Mouse (Mus musculus) mature B cell (primary cell): ENCODE data around the gene Qprt.

Source experiments
- in situ Hi-C: fragments of 300-500 bp; cut with MboI; formaldehyde crosslinking; loops from 2 replicates; pipeline ENCODE4 v1.14.3; 2019

Gene Qprt

DNA sequence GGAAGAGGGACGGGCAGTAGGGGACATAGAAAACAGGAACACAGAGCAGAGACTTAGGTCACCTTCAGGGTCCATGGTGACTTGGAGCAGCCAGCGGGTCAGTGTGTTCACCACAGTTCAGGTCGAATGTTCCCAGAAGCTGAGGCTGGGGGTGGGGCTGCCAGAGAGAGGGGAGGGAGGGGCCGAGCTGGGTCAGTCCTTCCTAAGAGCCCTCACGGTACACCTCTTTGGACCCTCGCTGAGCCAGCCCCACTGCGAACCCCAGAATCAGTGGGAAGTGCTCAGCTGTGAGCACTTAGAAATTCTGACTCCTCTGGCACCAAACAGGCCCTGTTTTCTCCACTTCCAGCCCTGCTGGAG lies at the start of gene Qprt:
Gene Qprt, minus strand, starts transcription at position 316 of the 360 bp plus-strand sequence.
- in situ Hi-C loops = no loop called here

DNA sequence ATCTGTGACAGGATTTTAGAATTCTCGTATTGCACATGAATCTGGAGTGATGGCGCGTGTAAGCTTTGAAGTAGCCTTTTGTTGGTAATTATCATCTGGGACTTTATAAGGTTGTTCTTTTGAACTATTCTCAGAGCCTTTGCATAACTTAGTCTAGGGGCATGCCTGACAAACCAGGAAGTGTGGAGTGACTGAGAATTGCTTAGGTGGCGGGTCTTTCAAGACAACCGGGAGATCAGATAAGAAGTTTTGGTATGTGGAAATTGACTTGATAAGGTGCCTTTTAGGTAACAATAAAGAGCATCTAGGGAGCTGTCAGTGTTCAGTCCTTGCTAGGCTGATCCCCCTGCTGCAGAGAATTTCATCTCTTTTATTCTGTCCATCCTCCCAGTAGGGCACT lies 44.5 kb upstream of the Qprt start:
- in situ Hi-C loops = no loop called here

DNA sequence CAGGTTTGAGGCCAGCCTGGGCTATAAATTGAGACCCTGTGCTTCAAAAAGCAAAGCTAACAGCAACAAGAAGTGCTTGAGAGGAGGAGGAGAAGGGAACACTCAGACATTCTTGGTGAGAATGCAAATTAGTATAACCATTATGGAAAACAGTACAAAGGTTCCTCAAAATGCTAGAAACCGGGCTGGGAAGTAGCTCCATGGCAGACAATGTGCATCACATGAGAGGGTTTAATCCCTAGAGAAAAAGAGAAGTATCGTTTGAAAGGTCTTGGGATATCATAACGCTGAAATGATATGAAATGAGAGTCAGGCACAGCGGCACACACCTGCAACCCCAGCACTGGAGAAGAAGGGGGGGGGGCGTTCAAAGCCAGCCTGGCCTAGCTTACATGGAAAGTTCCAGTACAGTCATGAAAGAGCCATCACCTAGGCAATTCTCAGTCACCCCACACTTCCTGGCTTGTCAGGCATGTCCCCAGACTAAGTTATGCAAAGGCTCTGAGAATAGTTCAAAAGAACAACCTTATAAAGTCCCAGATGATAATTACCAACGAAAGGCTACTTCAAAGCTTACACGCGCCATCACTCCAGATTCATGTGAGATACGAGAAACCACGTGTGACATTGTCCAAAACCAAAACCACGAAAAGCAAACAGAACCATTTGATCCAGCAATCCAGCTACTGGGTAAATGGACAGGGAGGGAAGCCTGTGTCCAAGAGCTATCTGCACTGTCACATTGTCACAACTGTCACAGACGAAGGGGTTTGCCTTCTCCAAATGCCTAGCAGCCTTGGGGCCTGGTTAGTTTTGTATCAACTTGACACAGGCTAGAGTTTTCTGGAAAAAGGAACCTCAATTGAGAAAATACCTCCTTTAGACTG lies 43.8 kb upstream of the Qprt start:
- in situ Hi-C loops = no loop called here

DNA sequence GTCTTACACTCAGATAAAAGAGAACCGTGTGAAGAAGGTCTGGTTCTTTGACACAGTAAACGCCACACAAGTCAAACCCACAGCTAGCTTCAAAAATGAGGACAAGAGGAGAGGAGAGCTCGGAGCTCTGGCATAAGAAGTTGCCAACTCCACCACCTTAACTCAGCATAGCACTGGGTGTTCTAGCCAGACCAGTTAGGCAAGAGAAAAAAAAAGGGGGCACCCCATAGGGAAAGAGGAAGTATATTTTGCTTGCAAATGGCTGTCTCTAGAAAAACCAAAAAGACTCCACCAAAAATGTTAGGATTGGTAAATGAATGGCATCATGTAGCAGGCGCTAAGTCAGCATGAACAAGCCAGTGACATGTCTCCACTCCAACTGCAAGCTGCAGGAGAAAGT lies 42.0 kb upstream of the Qprt start:
- in situ Hi-C loops = no loop called here

DNA sequence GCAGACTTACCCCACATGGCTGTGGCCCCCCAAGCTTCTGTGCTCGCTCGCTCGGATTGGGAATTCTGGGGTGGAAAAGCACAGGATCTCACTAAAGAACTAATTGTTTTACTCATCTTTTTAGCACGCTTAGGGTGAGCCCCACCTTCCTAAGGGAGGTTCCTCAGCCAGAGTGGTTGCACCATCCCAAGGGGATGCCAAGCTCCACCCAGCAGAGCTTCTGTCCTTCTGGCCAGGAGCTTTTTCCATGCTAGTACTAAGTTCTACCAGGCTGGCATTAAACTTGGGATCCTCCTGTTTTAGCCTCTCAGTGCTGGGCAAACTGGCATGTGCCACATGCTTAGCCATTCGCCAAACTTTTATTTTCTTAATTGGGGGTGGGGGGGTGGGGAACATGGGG lies 40.5 kb upstream of the Qprt start:
- in situ Hi-C loops = no loop called here

DNA sequence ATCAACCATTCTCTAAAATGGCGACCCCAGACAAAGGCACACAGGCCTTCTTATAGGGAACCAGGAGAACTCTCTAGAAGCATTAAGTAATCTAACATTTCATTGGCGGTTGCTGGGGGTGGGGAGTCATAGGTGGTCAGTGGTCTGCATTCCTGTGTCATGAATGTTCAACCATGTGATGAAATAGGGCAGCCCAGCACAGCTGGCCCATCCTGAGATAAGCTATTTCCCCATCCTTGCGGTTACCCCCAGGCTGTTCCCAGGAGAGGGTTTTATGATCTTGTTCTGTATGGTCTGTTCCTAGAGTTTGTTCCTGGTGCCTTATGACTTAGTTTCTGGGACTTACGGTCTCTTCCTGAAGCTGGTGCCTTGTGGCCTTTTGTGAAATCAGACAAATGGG lies 35.5 kb upstream of the Qprt start:
- in situ Hi-C loops = no loop called here

DNA sequence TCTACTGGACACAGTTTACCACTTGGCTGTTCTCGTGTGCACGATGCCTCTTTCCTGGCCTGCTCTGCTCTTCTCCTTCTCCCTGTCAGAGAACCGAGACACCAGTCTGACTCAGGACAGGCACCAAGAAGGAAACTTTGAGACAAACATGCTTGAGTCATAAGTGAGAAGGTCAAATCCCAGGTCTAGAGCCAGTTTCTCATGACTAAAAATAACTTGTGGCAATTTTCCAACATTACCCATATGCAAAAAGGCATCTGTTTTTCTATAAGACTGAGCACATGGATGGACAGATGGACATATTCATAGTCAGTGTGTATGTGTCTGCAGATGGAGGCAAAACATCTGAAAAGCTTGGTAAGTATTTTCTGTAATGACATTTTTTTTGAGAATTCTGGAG lies 31.5 kb upstream of the Qprt start:
- in situ Hi-C loops = no loop called here

DNA sequence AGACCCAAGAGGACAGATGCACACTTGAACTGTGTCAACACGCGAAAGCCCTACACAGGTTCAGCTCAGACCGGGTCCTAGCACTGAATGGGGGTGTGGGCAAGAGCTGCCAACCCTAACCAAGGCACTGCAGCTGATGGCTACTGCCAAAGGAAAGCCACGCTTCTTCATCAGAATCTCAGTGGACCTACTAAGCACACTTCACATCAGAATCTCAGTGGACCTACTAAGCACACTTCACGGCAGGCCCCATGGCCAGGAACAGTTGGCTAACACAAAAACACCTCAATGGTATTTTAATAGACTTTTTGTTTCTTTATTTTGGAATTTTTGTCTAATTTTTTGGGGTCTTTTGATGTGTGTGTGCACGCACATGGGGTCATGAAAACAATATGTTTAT lies 30.4 kb upstream of the Qprt start:
- in situ Hi-C loops = no loop called here

DNA sequence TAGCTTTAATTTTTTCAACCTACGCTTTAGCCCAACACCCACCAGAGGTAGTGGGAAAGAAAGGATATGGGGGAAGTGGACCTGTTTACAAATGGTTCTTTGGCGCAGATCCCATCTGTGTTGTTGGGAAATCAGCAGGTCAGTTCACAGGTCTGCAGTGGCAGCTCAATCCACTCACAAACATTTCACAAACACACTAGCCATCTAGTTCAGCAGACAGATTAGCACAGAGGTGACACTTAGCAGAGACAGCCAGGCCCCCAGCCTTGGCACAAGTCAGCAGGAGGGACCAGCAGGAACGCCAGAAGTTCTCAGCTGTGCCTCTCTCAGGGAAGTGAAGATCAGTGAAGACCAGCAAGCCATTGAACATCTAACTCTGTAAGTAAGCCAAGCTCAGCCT lies 25.9 kb upstream of the Qprt start:
- in situ Hi-C loops = no loop called here

DNA sequence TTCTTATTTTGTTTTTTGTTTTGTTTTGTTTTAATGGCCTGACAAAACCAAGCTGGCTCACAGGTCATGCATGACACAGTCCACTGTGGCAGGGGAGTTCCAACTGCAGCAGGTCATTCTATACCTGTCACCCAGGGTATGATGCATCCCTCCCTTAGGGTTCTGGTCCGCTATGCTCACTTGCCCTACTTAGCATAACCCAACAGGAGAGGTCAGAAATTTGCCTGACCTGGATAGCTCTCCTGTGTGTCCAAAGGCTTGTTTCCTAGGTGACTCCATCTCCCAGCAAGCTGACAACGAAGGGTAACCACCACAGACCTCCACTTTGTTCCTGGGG lies 24.2 kb upstream of the Qprt start:
- in situ Hi-C loops = no loop called here

DNA sequence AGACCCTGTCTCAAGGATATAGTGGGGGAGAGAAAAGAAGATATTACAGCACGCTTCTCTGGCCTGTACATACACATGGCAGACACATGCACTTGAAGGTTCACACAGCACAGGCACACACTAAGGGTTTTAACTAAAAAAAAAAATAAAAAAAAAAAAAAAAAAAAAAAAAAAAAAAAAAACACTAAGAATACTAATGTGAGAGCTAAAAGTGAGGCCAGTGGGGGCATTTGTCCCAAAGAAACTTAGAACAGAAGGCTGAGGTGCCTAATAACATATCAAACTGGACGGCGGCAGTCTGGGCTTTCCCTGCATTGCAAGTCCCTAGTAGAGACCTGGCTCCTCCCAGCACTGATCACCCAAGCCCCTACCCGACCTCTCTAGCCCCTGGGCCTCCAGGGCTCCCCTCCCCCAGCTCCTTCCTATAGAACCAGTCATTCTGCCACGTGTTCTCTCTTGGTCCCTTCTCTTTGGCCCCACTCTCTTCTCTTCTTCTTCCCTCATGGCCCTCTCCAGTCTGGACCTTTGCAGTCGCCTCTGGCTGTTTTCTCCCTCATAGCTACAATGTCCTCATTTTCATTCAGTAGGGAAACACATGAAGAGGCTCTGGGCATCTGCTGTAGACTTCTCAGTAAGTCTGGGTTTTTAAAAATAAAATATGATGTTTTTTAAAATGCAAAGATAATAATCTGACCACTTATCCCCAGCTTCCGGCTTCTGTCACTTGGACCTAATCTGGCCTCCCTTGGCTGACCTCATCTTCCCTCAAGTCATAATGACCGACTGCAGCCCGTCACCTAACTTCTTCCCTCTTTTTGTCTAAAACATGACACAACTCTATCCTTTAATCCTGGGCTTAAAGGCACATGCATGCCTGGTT lies 23.6 kb upstream of the Qprt start:
- in situ Hi-C loops = no loop called here

DNA sequence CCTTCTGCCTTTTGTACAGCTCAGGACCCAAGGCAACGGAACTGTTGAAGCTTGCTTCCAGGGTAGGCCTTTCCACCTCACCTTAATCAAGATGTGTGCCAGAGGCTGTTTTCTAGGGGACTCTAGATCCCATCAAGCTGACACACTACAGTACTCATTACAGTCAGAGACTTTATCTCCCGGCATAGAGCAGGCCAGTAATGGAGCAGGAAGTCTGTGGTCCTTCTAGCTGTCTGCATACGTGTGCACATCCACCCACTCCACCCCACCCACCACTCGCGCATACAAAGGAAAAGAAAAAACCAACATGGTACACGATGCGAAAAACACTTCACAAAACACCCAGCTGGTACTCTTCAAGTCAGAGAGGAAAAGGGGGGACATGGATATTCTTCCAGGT lies 22.4 kb upstream of the Qprt start:
- in situ Hi-C loops = no loop called here

DNA sequence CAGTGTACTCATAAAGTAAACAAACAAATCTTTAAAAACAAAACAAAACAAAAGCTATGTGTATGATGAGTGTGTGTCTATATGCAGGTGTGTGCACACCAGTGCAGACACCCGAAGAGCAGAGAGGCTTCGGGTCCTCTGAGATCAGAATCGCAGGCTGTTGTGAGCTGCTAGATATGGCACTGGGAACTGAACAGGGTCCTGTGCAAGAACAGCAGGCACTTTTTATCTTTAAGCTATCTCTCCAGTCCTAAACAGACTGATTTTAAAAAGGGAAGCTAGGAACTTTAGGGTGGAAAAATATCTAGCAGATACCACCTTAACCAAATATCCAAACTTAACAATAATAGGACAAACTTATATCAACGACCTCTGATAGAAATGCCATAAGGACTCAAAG lies 20.6 kb upstream of the Qprt start:
- in situ Hi-C loops = no loop called here

DNA sequence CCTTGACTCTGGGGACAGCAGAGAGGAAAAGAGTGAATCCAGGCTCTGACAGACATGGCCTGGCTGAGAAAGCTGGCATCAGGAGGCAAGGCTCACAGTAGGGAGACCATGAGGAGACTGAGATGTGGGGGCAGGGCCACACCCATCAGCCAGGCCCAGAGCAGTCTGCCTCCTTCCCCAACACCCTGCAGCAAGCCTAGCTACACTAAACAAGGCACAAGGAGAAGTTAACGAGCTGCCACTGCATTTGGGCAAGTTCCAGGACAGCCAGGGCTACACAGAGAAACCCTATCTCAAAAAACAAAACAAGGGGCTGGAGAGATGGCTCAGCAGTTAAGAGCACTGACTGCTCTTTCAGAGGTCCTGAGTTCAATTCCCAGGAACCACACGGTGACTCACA lies 20.2 kb upstream of the Qprt start:
- in situ Hi-C loops = no loop called here

DNA sequence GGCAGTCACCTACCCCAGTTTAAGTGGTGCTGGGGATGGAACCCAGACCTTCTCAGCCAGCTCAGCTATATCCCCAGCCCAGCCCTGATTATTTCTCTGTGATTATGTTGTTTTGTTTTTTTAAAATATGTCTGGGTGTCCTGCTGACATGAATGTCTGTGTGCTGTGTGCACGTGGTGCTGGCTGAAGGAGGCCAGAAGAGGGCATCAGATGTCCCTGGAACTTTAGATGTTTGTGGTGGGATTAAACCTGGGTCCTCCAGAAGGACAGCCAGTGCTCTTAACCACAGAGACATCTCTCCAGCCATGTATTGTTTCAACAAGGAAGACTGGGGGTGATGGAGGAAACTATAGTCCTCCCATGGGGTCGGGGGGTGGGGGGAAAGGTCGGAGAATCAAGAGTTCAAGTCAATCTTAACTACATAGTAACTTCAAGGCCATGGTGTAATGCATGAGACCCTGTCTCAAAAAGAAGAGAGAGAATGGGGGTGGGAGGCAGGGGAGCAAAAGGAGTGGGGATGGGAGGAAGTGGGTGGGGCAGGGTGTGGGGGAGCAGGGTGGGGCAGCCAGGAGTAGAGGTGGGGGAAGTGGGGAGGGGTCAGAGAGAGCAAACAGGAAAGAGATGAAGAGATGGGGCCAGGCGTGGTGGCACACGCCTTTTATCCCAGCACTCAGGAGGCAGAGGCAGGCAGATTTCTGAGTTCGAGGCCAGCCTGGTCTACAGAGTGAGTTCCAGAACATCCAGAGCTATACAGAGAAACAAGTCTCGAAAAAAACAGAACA lies 18.8 kb upstream of the Qprt start:
- in situ Hi-C loops = no loop called here

DNA sequence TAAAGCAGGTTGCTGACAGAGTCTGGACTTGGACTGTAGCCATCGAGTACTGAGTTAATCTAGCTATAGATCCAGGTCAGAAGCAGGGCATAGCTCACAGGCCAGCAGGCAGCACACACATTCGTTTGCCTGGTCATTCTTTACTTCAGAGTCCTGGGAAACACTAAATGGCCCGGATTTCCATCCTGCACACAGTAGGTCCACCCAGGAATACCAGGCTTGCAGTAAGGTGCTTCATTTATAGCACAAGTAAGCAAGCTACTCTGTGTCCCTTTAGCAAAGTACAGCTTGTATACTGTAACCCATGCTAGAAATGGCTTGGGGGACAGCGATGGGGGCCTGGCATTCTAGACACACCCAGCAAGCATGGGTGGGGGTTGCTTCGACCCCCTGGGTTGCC lies 17.5 kb upstream of the Qprt start:
- in situ Hi-C loops = no loop called here

DNA sequence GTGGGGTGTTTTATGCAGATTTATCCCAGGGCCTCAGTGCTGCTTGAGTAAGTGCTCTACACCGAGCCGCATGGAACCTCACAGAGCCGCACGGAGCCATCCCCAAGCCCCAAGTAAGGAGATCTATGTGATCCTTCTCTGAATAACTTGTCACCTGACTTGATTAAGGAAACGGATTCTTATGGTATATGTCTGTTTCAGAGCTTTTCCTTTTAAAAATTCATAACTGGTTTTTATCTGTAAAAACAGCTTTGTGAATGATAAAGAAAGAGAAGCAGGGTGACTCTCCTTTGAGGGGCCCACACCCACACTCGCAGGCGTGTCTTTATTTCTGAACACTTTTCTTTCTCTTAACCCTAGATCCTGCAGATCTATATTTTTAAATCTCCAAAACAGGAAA lies 17.1 kb upstream of the Qprt start:
- in situ Hi-C loops = no loop called here

DNA sequence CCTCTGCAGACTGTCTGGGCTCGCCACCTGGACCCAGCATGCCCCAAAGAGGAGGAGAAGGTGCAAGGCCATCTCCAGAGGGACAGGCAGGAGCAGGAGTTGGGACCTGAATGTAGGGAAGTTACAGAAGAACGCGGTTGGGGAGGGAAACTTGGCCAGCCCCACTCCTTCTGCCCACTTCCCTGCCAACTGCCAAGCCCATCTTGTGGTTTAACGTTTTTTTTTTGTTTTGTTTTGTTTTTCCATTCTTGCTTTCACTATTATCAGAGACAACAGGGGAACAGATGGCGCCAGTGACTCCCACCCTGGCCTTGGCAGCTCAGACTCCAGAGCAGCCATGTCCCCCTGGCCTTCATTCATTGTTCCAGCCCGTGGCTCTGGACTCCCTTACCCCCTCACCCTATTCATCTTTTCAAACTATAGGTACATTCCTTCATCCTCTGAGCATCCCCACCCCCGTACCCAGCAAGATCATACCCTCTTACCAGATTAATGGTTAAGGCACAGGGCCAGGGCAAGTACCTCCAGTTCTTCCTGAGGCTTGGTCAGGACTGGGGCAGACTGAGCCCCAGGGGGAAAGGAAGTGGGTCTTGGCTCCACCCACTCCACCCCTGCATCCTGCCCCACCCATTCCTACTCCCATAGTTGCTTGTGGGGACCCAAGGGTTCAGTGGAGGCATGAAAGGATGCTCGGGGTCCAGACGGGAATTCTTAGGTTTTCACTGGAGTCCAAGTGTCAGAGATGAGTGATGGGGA lies 15.4 kb upstream of the Qprt start, which contains the start of gene Spn:
Gene Spn, minus strand, starts transcription at position 562 of the 756 bp plus-strand sequence.
- in situ Hi-C loops = no loop called here

DNA sequence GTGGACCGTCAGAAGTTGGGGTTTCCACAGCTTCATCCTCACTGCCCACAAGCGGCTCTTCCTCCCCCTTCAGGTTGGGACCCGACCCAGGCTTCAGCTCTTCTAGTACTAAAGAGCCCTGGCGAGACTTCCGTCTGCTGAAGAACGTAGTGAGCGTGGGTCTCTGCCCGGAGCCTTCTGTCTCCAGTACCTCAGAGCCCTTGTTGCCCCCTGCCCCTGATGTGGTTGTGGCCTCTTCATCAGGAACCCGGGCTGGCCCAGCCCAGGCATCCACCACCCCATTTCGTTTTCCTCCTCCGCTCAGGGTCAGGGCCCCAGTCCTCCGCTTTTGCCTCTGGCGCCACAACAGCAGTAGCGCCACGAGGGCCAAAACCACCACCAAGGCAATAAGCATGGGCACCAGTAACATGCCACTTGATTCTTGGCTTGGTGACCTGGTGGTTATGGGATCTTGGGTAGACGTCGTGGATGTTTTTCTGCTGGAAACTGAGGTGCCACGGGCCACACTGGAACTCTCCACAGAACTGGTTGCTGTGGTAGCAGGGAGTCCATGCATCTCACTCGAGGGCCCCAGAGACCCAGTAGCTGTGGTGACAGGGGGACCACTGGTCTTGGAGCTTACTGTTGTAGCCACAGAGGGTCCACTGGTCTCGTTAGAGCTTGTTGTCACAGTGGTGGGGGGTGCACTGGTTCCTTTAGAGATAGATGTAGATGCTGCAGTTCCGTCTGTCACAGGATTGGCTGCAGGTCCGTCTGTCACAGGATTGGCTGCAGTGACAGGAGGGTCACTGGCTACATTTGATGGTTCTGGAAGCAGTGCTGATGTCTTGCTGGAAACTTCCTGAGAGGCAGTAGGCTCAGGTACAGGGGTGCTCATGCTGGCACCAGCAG lies 14.4 kb upstream of the Qprt start:
- in situ Hi-C loops = no loop called here

DNA sequence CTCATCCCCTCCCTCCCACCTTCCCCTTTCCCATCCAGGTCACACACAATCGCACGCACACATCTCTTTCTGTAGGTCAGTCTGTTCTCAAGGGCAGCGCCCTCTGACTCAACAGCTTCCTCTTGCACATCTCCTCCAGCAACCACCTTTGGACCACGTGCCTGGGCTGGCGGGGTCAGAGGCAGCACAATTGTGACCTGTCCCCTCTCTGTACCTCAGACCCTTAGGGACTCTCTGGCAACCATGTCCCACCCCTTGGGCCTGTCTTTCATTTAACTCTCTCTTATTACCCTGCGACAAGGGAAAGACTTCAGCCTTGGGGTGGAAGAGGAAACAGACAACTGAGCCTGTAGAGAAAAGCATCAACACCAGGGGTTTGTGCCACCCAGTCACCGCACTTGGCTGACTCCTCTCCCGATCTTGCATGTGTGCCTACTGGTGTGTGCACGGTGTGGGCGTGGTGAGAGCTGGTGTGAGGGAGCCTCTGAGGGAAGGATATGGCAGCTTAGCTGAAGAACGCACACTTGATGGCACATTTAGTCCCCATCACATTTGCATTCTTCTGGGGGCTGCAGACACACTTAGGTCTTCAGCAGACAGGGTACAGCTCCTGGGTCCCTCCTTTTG lies 12.9 kb upstream of the Qprt start:
- in situ Hi-C loops = no loop called here
